Mouse (Mus musculus) forebrain, embryonic 16.5 days (tissue): ENCODE results near the gene Gm20388. TPM values are rescaled to one million over a fixed set of nuclear protein-coding genes. Genes with fewer than 3 reads are reported as not detected.

Source experiments
- ATAC-seq: fragments of 200-750 bp; cut with Nextera tagmentation; 2 replicates; pipeline ENCODE4 v1.8.0; 2017; ENCODE audit warnings: mild to moderate bottlenecking, moderate library complexity
- H3K27ac ChIP-seq: fragments of 300-500 bp; sonication (generic); 2 replicates; pipeline ENCODE4 v1.5.1; 2014; ENCODE audit warnings: low read length, control low read depth
- H3K27me3 ChIP-seq: fragments of 300-500 bp; sonication (generic); replicated peaks from 2 replicates; pipeline ENCODE4 v1.6.1; 2014; ENCODE audit warnings: low read length; ENCODE audit not compliant: control insufficient read depth, insufficient read depth
- H3K36me3 ChIP-seq: fragments of 300-500 bp; sonication (generic); 2 replicates; pipeline ENCODE4 v1.6.1; 2014; ENCODE audit not compliant: control insufficient read depth, insufficient read depth
- H3K4me1 ChIP-seq: fragments of 300-500 bp; sonication (generic); replicated peaks from 2 replicates; pipeline ENCODE4 v1.6.1; 2014; ENCODE audit warnings: low read length; ENCODE audit not compliant: control insufficient read depth, insufficient read depth
- H3K4me2 ChIP-seq: fragments of 300-500 bp; sonication (generic); 2 replicates; pipeline ENCODE4 v1.6.1; 2014; ENCODE audit warnings: mild to moderate bottlenecking, low read length, control low read depth
- H3K4me3 ChIP-seq: fragments of 300-500 bp; sonication (generic); replicated peaks from 2 replicates; pipeline ENCODE4 v1.5.1; 2014; ENCODE audit warnings: mild to moderate bottlenecking, low read length, control low read depth
- H3K9ac ChIP-seq: fragments of 300-500 bp; sonication (generic); replicated peaks from 2 replicates; pipeline ENCODE4 v1.6.1; 2014; ENCODE audit warnings: low read depth, low read length, control low read depth
- H3K9me3 ChIP-seq: fragments of 300-500 bp; sonication (generic); 2 replicates; pipeline ENCODE4 v1.6.1; 2016; ENCODE audit warnings: low read length; ENCODE audit not compliant: control insufficient read depth
- WGBS: fragments of 180-500 bp; shearing (Covaris S2); extraction: QIAGEN DNeasy Blood & Tissue Kit; methylation state at CpG from one replicate; pipeline ENCODE4 v1.1.7; 2014; 5-methylcytosine and 5-hydroxymethylcytosine counted together
- polyA plus RNA-seq: library from polyadenylated mRNA; unstranded; fragments of >200 nt; fragmentation: Nextera tagmentation; extraction: Ambion mirVana; gene quantifications from 2 replicates; pipeline ENCODE4 v1.2.1, GENCODE M21; 2015

The Gm20388 gene
- polyA plus RNA-seq, 1 experiment from 2014 or later = 4.7 TPM

GRCm38 (mm10) chr8:120164026-120164425, 253.4 kb downstream of the Gm20388 start:
- Histone ChIP-seq H3K9me3 (no peaks in the 10 kb centered on the region), H3K4me2 (no peak overlapping the region), H3K4me3 (no peak overlapping the region), H3K27me3 (no peaks in the 10 kb centered on the region), H3K4me1 (peaks cover 23% of the 10 kb centered on the region), H3K27ac (no peak overlapping the region), H3K36me3 (no peaks in the 10 kb centered on the region), H3K9ac (no peak overlapping the region)
- 87% methylated on average over 5 of the region's 5 CpGs for WGBS
- no peak for ATAC-seq

- Histone ChIP-seq H3K9me3 (no peaks in the 10 kb centered on the region), H3K36me3 (no peaks in the 10 kb centered on the region), H3K9ac (no peak overlapping the region), H3K27ac (no peak overlapping the region), H3K27me3 (no peaks in the 10 kb centered on the region), H3K4me2 (no peak overlapping the region), H3K4me3 (no peak overlapping the region), H3K4me1 (peaks cover 10% of the 10 kb centered on the region)
- no peak for ATAC-seq
- WGBS = 69% methylated on average over 8 of the region's 8 CpGs
Measured at GRCm38 (mm10) chr8:120167136-120167535, 256.5 kb downstream of the Gm20388 start.

DNA sequence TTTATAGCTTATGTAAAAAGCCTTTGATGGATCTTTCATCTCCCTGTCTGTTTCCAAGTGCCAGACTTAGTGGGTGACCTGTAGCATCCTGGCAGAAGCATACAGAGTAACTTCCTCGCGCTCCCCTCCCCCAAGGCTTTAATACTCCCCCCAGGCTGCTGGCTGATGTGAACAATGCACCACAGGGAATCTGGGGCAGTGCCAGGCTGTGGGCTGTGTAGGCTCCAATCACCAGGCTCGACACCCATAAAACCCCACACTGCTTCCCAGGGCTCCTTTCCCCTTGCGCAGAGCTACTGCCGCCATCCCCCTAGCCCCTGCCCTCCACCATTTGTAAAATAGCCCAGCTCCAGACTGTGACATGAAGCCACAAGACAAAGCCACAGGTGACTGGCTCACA, 257.2 kb downstream of the Gm20388 start:
- Histone ChIP-seq H3K9ac (no peak overlapping the region), H3K4me3 (no peak overlapping the region), H3K27ac (no peak overlapping the region), H3K27me3 (no peaks in the 10 kb centered on the region), H3K36me3 (no peaks in the 10 kb centered on the region), H3K4me1 (peaks cover 10% of the 10 kb centered on the region), H3K9me3 (no peaks in the 10 kb centered on the region), H3K4me2 (no peak overlapping the region)
- 0 out of 2 replicates have a peak, but pooled peaks have one; percentile 33 for ATAC-seq
- WGBS = 19% methylated on average over 5 of the region's 5 CpGs

GRCm38 (mm10) chr8:120169119-120169518, 258.5 kb downstream of the Gm20388 start:
- H3K4me2 ChIP-seq = no peak overlapping the region
- no peak for ATAC-seq
- H3K36me3 ChIP-seq = no peaks in the 10 kb centered on the region
- H3K9ac ChIP-seq = no peak overlapping the region
- no peaks in the 10 kb centered on the region for H3K9me3 ChIP-seq
- H3K4me3 ChIP-seq = no peak overlapping the region
- WGBS = 45% methylated on average over 8 of the region's 8 CpGs
- H3K27ac ChIP-seq = no peak overlapping the region
- H3K4me1 ChIP-seq = peaks cover 10% of the 10 kb centered on the region
- H3K27me3 ChIP-seq = no peaks in the 10 kb centered on the region

DNA sequence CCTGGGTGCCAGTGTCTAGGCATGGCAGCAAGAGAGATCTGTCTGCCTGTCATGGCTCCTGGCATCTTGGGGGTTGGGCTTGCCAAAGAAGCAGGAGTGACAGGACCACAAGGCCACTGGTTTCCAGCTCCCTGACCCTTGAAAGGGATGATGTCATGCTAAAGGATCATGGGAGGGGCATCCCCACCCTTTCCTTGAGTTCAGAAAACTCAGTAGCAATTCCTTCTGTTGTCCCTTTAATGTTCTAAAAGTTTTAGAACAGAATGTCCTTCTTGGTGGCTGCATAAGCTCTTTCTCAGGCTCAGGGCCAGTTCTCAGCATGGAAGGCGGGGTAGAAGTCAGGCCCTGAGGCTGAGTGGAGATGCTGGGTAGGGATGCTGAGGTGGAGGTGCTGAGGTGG, 262.6 kb downstream of the Gm20388 start:
- no peak for ATAC-seq
- Histone ChIP-seq H3K27ac (no peak overlapping the region), H3K4me1 (peaks cover 24% of the 10 kb centered on the region), H3K9me3 (no peaks in the 10 kb centered on the region), H3K36me3 (no peaks in the 10 kb centered on the region), H3K9ac (no peak overlapping the region), H3K4me3 (no peak overlapping the region), H3K4me2 (no peak overlapping the region), H3K27me3 (no peaks in the 10 kb centered on the region)
- 83% methylated on average over 1 of the region's 1 CpGs for WGBS

DNA sequence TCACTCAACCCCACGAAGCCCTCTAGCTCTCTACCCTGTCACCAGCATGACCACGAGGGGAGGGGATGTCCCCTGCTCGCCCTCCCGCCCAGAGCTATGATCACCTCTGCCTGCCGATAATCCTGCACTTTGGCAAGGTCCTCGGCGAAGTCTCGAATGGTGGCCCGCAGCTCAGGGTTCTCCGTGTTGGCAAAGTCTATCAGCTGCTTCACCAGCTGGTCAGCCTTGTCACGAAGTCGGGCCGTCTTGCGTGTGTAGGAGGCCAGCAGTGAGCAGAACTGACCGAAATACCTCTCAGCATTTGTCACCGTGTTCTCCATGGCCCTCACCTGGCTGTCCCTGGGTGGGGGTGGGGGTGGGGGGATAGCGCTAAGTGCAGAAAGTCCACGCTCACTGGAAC, 264.0 kb downstream of the Gm20388 start:
- H3K4me2 ChIP-seq = no peak overlapping the region
- no peak overlapping the region for H3K9ac ChIP-seq
- H3K9me3 ChIP-seq = no peaks in the 10 kb centered on the region
- 50% methylated on average over 18 of the region's 18 CpGs for WGBS
- H3K4me1 ChIP-seq = peaks cover 28% of the 10 kb centered on the region
- H3K27ac ChIP-seq = no peak overlapping the region
- H3K4me3 ChIP-seq = no peak overlapping the region
- no peak for ATAC-seq
- H3K27me3 ChIP-seq = no peaks in the 10 kb centered on the region
- H3K36me3 ChIP-seq = no peaks in the 10 kb centered on the region

DNA sequence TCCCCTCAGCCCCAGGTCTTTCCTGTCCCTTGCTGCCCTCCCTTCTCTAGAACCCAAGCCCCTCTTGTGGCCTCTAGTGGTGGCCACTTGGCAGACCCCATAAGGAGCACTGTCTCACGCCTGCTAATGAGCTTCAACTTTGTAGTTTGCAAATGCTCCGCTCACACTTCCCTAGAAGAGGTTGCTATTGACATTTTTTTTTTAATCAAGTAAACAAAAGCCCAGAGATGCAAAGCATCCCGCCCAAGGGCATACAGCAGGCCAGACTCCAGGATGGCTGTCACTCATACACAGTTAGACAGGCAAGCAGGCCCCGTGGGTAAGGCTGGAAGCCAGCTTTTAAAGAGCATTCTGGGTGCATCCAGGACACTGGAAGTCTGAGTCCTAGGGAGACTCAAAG, 266.0 kb downstream of the Gm20388 start:
- peak overlapping the region; percentile 60; the same call in 1 of the 2 replicates for H3K27ac ChIP-seq
- H3K4me1 ChIP-seq = peaks cover 33% of the 10 kb centered on the region
- no peak overlapping the region for H3K4me3 ChIP-seq
- H3K9me3 ChIP-seq = no peaks in the 10 kb centered on the region
- H3K36me3 ChIP-seq = no peaks in the 10 kb centered on the region
- peak; percentile 13; the same call in 1 of the 2 replicates for ATAC-seq
- no peaks in the 10 kb centered on the region for H3K27me3 ChIP-seq
- H3K4me2 ChIP-seq = 0 out of 2 replicates have a peak overlapping the region, but pooled peaks have one; percentile 16
- no peak overlapping the region for H3K9ac ChIP-seq
- 9% methylated on average over 4 of the region's 4 CpGs for WGBS

DNA sequence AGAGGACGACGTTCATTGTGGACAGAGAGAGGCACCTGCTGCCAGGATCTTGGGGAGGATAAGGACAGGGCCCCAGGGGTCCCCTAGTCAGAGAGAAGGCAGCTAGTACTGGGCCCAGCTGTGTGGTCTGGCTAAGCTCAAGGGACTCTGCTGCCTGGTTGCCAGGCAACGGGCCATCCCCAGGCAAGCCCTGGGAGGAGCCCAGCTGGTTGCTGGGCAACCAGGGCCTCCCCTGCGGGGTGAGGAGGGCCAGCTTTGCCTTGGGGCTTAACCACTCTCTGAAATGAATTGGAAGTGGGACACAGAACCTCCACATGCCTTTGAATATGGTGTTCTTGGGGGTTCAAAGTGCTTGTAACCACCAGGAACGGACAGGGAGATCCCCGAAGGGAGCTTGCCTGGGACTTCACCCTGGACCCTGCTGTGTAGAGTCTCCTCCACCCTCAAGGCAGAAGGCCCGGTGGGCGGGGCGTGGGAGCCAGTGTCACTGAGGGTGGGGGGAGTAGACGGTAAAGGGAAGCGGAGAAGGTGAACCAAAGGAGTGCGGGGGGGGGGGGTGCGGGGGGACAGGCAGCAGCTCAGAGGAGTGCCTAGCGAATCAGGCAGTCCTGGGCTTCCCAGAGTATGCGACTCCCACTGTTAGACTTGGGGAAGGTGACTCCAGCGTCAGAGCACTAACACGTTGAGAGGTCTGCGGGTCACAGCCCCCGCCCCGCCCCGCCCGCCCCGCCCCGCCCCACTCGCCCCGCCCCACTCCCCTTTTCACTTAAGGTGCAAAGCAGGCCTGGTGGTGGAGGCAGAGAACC, 266.9 kb downstream of the Gm20388 start, which contains the start of gene Fam92b:
TSS of gene Fam92b (minus strand) at position 149 of the 806 bp plus-strand sequence.
- H3K4me2 ChIP-seq = peak within 1 kb of the TSS; percentile 47
- ATAC-seq = peak; percentile 82
- peak within 1 kb of the TSS; percentile 69 for H3K27ac ChIP-seq
- H3K9me3 ChIP-seq = no peaks in the 10 kb centered on the region
- H3K4me1 ChIP-seq = peaks cover 33% of the 10 kb centered on the region
- H3K4me3 ChIP-seq = no peak within 1 kb of the TSS
- H3K36me3 ChIP-seq = no peaks in the 10 kb centered on the region
- WGBS = under 1% methylated on average over 16 of the region's 26 CpGs
- no peaks in the 10 kb centered on the region for H3K27me3 ChIP-seq
- peak within 1 kb of the TSS; percentile 37 for H3K9ac ChIP-seq

DNA sequence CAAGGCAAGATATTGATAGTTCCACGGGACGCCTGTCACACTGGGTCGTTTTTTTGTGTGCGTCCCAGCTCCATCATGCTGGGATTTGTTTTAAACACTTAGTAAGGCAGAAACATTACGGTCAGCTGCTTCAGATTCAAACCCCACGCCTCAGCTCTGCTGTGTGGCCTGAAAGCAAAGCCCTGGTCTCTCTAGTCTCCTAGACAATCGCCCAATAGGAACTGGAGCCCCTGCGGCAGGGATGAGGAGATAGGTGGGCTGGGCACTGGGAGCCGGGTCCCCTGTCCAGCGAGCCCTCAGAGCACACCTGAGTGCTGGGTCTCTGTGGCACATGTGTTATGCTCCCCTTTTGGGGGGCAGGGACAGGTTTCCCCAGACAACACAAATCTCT, 267.5 kb downstream of the Gm20388 start:
- H3K9me3 ChIP-seq = no peaks in the 10 kb centered on the region
- no peak overlapping the region for H3K27ac ChIP-seq

More for the DNA sequence above, 267.5 kb downstream of the Gm20388 start:
- no peak for ATAC-seq
- H3K4me3 ChIP-seq = no peak overlapping the region
- 5% methylated on average over 10 of the region's 10 CpGs for WGBS
- no peaks in the 10 kb centered on the region for H3K36me3 ChIP-seq
- no peak overlapping the region for H3K9ac ChIP-seq
- H3K4me1 ChIP-seq = peaks cover 33% of the 10 kb centered on the region
- H3K4me2 ChIP-seq = peak overlapping the region; percentile 47; the same call in 1 of the 2 replicates
- H3K27me3 ChIP-seq = no peaks in the 10 kb centered on the region
